Mouse (Mus musculus) frontal cortex, adult (tissue): ENCODE results near the gene Vmn1r207-ps.
A peak's percentile ranks its signal among the peaks of the same experiment; 100 is the strongest.
"Not testable (repeated sequence)": the region's sequence is repeated elsewhere in the genome, so short reads cannot be mapped to it uniquely, and the experiment has no call there.

Experiments
- ATAC-seq: cut with Nextera tagmentation; 2 replicates; pipeline ENCODE4 v1.9.2; 2017; ENCODE audit warnings: mild to moderate bottlenecking, moderate library complexity, mixed read lengths; ENCODE audit not compliant: low TSS enrichment

Gene Vmn1r207-ps

GRCm38 (mm10) chr13:22729529-22729928 lies at the start of gene Vmn1r207-ps:
Vmn1r207-ps (minus strand) TSS chr13:22729629.
- not testable (repeated sequence) for ATAC-seq

GRCm38 (mm10) chr13:22777300-22777699 lies 47.9 kb upstream of the Vmn1r207-ps start, which contains the start of gene Vmn1r208:
Vmn1r208 (minus strand) TSS chr13:22777400.
- ATAC-seq: not testable (repeated sequence)

DNA sequence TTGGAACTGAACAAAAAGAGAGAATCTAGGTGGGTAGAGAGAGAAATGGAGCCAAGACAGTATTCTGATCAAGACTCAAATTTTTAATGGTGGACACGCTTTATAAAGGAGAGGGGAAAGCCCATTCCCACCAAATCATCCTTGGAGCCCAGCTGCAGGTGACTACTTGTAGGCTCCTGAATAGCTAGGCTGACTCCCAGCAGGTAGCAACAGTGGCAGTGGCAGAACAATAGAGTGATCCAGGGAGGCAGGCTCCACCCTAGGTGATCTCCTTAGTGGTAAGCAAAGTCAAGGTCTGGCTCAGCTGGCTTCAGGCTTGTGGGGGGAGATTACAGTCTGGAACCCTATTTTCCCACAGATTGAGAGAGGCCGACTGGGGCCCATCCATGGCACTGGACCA lies 42.2 kb upstream of the Vmn1r207-ps start:
- not testable (repeated sequence) for ATAC-seq

DNA sequence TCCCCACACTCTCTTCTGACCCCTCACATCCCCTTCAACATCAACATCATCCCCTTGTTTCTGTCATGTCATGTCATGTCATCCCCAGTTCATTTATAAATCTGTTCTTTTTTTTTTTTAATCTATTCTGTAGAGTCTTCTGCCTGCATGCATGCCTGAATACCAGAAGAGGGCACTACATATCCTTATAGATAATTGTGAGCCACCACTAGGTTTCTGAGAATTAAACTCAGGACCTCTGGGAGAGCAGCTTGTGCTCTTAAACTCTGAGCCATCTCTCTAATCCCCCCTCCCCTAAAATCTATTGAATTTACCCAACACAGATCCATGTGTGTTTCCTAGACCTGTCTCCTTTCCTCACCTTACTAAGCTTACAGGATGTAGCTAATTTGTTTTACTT lies 18.1 kb upstream of the Vmn1r207-ps start:
- peak; percentile 85 for ATAC-seq

GRCm38 (mm10) chr13:22706947-22707346 lies 22.5 kb downstream of the Vmn1r207-ps start:
- ATAC-seq: not testable (repeated sequence)

- ATAC-seq: not testable (repeated sequence)
Measured at GRCm38 (mm10) chr13:22702951-22703350, 26.5 kb downstream of the Vmn1r207-ps start.
